Mouse (Mus musculus) cerebellum, adult 9-11 months (tissue): ENCODE results near the gene Ikbke.
"Not testable (repeated sequence)": the region's sequence is repeated elsewhere in the genome, so short reads cannot be mapped to it uniquely, and the experiment has no call there.

ENCODE experiments used
- DNase-seq: peaks from one replicate; pipeline ENCODE4 v3.0.0; 2022

Gene Ikbke

DNA sequence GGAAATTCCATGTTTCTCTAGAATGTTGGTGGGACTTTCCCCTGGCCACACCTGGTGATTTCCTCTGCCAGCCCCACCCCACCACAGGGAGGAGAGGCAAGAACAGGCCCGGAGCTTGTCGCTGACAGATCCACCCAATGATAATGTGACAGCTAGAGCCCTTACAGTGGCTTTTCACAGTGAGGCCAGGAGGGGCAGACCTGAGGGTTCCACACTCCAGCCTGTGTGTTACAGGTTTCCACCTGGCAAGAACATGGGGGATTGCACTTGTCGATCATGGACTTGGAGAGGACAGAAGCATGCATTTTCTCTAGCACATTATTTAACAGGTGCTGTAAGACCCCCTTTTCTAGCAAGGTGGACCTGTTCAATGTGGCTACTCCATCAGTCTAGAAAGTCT lies 874 bp upstream of the Ikbke start:
- no peak for DNase-seq

DNA sequence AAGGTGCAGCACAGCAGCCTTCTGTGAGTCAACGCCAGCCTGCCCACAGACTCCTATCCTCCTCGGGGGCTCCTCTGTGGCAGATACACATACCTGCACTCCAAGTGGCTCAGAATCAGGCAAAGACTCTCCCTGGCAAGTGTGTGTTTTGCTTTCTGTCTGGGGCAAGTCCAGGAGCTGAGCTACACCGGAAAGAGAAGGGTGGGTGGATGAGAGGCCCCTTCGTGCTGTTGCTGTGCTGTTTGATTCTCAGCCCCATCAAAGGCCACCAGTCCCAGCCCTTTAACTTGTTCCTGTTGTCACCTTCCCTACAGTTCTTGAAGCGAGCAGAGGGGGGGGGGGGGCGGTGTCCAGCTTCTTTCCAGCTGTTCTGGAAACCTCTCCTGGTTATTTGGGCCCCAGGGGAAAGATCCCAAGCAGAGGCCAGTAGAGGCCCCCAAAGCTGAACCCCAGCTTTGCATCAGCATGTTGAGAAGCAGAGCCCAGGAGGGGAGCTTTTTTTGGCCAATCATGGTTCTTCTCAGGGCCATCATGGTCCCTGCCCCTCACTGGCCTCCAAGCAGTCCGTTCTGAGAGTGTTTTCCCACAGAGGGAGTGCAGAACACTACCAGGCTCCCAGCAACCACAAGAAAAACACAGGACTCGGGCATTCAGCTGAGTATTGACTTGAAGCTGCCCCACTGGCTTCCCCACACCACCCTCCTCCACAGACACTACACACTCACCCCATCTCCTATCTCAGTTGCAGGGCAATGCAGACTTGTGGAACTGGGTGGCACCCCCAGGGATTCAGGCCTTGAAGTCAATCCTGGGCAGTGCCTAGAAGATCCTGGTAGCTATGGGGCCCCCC lies 575 bp downstream of the Ikbke start:
- no peak for DNase-seq

DNA sequence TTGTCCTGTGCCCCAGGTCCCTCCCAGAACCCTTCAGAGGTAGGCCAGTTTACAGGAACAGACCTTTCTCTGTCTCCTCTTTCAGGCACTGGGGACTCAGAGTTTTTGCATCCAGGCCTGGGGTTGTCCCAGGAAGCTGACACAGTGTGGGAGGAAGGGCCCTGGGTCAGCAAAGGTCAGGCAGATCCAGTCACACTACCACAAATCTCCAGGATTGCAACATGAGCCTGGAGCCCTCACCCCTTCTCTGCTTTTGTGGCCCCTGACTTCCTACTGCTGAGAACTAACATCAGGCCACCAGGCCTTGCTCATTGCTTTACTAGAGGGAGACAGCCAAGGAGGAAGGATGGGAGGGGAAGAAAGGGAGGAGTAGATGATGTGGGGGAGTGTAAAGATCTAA lies 2.6 kb downstream of the Ikbke start:
- DNase-seq = no peak

DNA sequence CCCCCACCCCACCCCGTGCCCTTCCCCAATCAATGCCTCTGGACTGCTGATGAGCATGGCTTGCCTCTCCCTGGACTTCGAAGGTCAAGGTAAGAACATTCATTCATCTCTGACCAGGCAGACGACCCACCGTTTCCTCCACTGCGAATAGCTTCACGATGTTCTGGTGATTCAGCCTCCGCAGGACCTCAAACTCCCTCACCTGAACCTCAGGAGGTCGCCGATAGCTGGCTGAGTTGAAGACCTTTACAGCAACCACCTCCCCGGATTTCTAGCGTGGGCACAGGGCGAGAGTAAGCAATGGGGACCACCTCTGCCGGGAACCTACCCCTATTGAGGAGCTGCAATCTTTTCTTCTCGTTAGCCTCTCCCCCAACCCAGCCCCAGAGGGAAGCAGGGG lies 3.8 kb downstream of the Ikbke start:
- DNase-seq = no peak

DNA sequence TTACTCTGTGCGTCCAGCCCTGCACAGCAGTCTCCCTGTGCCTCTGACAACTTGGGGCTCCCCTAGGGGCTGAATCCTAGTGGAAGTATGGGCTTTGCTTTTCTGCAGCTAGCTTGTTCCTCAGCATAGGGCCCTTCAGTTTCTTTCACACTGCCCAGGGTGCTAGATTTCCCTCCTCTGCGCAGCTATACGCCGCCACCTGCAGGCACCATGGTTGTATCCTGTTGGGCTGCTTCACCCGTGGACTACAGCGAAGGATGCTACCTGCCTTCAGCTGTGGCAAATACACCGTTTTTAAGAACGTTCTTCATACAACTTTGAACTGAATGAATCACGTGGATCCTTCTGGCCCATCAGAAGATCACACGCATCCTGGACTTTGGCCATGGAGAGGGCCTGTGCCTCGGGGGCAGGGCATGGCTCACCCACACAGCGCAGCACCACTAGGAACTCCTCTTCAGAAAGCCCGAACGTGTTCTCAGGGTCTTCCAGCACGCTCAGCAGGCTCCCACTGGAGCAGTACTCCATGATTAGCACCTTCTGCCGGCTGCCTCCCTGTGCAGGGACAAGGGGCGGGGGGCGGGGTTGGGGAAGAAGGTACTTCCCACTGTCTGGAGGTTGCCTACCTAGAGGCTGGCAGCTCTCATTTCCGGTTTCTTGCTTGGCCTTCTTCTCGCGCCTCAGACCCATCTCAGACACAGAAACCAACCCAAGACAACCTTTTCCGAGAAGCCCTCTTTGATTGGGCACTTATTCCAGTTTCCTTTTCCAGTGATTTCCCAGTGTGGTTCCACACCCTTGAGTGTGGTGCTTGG lies 4.5 kb downstream of the Ikbke start:
- DNase-seq = no peak

DNA sequence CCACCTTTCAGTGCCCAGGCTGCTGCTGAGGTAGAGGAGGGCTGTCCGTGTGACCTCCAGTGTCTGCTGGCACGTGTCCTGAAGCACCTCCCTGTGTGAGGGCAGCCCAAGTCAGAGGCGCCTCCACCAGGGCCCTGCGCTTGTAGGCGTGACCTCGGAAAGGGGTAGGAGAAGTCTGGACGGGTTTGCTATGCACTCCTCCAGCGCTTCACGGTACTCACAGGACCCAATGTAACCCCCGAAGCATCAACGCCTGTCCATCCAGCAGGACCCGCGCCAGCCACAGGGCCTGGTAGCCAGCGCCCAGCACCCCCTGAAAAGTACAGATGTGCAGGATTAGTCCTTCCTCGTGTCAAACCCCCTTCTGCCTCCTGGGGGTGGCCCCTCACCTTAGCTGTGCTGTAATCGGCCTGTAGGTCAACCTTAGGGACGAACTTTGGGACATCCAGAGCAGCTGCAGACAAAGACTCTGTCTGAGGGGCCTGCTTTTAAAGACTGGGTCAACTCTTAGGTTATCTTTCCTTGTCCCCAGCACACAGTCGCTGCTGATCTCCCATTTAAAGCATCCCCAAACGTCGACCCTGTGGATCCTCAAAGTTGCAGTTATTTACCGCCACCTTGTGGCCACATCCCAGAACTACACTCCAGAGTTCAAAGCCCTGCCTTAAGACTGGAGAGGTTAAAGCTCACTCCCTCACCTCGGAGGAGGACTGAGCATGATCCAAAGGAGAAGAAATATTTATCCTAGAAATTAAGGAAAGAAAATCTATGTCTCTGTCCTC lies 9.4 kb downstream of the Ikbke start:
- DNase-seq = peak; percentile 71

DNA sequence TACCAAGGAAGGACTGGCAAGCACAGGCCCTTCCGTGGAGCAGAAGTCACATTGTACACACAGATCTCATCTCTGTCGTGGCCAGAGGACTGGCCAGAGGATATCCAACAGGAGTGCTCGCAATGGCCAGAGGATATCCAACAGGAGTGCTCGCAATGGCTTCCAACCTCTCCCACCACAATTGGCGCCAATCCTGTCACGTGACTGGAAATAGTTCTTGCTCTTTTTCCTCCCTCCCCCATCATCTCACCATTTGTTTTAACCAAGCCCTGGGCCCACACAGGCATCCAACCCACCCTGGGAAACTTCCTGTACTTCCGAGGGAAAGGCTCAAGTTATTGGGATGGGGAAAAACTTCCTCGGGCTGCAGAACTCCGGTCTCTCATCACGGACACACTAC lies 10.6 kb downstream of the Ikbke start:
- DNase-seq = no peak

DNA sequence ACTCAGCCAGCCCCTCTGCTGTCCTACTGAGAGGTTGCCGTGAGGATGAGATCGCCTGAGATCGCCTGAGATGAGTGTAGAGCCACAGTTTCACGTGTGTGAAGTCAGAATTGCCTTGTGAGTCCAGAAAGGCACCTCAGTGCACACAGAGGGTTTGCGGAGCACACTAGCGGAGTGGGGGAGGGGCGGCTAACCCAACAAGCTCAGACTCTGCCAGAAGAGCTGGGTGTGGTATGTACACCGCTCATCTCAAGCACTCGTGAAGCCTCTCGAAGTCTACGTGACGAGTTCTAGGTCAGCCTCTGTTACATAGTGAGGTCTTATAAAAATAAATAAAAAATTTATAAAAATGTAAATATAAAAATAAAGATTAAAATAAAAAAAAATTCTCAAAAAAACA lies 15.5 kb downstream of the Ikbke start:
- no peak for DNase-seq

DNA sequence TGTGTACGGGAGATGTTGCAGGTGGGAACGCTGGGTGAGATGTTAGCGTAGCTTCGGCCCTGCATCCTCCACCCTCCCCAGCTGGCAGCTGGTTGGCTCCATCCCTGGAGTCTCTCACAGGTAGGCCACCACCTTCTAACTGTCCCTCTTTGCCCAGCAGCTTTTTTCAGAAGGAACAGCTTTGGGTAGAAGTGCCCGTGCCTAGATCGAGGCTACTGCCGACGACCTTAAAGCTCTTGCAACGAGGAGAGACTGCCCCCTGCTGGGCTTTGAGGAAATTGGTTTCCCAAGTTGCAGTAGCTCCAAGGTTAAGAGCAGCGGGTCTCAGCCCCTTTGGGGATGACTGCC lies 19.1 kb downstream of the Ikbke start:
- peak; percentile 58 for DNase-seq

DNA sequence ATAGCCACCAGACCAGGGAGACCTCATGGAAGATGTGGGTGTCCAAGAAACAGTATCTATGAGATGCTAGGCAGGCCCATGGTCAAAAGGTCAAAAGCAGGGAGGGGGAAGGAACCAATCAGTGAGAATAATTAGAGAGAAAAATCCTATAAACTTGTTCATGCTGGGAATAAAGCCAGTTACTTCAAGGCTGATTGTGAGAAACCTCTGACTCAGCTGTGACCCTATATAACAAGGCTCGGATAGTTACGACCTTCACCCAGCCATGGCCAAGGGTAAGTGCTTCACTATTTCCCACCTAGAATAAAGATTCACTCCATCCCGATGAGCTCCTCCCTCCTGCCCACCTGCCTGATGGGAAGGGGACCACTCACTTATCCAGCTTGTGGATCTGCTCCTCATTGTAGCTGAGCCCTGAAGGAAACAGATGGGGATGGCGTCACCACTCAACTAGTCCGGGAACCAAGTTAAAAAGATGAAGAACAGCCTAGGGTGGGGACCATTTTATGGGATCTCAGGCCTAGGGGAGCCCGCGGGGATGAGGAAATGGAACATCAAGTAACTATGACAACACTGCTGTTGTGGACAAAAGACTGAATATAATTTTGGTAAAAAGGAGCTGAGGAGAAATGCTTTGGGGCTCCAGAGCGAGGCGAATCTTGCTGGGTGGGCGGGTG lies 19.6 kb downstream of the Ikbke start:
- DNase-seq = no peak

DNA sequence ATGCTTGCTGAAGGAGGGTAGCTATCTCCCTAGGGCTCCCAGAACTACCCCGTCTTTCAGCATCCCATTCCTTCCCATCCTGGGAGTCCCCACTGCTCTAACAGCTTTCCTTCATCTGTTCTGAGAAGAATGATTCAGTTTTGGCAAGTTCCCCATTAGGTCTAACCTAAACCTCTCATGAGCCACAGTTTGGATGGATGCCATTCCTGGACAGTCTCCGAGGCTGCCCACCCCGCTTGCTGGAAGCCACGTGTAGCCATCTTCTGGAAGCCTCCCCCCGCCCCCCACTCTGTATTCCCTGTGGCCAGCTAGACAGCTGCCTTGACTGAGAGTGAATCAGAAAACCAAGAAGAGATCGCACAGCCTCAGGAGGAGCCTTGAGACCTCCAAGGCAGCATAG lies 22.1 kb downstream of the Ikbke start:
- DNase-seq = no peak

DNA sequence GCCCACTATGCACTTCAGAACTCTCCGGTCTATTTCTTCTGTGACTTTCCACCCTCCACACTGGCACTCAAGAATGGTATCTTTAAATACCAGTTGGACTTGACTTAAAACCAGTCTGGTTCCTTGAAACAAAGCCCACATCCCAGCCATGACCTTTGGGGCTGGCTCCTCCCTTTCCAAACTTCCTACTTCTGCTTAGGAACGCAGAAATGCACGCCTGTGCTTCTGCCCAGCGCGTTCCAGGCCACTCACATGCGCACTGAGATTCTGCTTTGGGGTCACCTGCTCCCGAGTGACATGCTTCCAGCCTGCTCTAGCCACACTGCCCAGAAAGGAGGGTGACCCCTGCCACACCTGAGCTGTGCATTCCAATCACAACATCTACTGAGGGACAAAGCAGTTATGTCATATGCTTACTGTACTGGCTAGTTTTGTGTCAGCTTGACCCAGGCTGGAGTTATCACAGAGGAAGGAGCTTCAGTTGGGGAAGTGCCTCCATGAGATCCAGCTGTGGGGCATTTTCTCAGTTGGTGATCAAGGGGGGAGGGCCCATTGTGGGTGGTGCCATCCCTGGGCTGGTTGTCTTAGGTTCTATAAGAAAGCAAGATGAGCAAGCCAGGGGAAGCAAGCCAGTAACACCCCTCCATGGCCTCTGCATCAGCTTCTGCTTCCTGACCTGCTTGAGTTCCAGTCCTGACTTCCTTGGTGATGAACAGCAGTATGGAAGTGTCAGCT lies 26.7 kb downstream of the Ikbke start:
- DNase-seq = not testable (repeated sequence)

DNA sequence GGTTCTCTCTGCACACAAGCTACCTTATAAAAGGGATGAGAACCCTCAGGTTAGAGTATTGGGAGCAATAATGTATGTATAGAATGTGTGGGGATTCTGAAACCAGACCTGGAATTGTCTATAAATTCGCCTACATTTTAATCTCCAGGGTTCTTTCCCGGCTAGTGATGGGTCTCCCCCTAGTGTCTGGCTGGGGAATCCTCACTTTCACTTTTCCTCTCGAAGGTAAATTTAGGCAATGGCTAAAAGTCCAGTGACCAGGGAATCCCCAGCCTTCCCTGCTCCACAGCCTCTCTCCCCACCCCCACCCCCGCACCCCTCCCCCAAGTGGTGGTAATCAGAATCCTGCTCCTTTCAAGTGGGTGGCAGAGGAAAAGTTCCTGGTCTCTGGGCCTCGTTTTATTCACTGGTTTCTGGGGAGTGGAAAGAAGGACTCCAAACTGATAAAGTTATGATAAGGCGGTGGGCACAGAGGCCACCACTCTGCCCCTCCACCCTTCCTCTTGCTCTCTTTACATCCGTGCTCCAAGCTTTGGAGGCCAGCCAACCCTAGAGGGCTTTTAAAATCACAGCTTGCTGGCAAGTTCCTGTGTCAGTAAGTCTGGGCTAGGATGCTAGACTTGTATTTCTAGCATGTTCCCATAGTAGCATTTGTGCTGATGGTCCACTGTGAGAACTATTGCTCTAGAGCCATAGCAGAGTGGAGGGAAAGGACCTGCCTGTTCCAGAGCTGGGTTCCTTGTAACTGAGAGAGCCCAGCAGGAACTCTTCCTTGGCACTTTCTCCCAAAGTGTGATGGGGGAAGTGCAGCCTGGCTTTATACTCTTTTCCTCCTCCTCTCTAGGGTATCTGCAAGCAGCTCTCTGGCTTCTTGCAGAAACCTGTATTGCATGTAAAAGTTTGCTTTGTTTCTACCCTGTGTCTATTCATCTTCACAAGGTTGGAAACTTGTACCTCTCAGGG lies 32.7 kb downstream of the Ikbke start:
- DNase-seq = peak; percentile 62

DNA sequence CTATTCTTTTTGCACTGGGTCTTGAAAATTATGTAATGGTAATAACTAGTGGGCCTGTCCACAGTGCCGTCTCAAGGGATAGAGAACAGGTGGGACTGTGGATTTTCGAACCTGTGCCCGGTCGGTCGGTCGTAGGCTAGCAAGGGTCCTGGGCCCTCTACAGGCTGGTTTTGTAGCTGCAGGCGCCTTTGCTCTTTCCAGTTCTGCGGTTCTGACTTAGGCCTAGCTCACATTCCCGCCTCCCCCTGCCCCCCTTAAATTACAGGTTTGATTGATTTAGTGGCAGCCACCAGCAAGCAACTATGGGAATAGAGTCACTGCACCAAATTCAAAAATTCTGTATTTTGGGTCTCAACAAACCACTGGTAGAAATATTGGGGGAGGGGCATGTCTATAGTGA lies 33.5 kb downstream of the Ikbke start:
- DNase-seq = peak; percentile 73

DNA sequence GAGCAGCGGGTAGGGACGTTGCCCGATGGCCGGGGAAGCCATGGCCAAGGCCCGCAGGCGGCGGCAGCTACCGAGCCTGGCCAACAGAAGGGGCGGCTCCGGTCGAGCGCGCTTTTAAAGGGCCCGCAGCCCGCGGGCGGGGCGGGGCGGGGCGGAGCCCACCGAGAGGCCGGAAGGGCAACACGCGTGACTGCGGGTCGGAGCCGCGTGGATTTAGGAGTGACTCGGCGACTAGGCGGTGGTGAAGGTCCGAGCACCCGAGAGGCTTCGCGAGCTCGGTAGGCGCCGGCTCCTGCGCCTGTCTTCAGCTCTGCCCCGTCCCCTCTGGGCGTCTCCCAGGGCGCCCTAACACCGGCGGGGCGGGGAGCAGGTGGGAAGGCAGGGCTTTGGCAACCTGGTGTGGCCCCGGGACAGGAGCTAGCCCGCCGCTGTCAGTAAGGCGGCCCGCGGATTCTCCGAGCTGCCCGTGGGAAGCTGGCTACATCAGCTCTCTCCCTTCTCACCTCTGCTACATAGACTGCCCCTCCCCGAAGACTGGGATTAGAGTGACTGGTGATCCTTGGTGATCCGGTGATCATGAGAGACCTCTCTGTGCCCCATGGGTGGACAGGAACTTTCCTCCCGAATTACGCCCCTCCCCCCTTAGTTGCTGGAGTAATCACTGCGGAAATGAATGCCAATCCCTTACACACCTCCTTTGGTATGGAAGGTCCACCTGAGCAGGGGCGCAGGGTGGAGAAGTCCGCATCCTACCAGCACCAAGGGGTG lies 34.1 kb downstream of the Ikbke start, which contains the start of gene Rassf5:
Gene Rassf5, minus strand, starts transcription at position 170 of the 768 bp plus-strand sequence.
- DNase-seq = peak; percentile 88

DNA sequence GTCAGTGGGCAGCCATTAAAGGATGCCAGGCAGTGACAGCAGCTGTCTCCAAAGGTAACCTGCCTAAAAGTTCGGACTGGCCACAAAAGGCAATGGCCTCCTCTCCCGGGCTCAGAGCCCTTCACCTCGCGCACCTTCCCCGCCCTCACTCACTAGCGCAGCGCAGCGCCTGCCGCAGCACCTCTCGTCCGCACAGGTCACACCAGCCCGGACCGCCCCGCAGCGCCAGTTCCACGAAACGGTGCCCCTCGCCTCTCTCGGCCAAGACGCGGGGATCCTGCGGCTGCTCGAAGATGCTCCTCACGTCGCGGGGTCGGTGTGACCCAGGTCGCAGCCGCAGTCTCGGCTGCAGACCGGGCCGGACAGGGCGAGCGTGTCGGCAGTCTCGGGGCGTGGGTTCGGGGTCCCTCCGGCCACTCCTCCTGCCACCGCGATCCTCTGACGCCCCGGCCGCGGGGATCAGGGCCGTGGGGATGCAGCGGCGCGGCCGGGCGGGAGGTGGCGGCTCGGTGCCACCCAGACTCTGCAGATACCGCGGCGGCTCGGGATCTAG lies 34.8 kb downstream of the Ikbke start:
- peak; percentile 70 for DNase-seq

DNA sequence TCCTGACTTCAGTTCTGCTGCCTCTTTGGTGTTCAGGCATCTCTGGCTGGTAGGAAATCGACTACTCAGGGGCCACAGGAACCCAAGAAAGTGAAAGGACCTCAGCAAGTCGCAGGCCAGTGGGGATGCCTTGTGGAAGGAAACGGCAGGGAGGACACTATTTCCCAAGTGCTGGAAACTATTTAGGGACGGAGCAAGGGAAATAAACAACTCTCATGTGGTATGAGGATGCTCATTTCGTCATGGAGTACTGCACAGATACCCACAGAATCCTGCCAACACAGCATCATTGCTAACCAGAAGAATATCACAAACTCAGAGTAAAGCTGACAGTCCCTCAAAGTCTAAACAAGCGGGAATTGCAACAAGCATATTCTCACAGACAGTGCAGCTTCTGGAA lies 36.5 kb downstream of the Ikbke start:
- DNase-seq = no peak

DNA sequence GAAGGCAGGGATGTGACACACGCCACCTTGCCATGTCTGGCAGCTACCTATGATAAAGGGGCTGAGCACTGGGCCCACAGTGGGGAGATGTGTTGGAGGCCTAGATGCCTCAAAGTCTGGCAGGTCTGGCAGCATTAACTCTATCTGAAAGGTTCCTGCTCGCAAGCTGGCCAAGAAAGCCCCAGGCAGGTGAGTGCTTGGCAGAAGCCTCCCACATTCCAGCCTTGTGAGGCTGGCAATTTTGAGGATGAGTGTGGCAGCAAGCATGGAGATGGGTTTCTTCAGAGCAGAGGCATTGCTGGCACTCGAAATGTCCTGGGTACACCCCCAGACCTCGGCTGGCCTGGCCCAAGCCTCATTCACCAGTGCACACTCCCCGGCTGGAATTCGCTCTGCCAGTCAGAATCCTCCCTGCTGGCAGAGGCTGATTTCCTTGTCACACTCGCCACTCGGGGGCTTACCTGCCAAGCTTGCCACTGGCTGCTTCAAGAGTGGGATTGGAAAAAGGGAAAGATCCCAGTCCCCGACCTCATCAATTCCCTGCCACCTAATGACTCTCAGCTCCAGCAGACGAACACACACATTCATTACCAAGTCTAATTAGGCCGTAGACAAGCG lies 39.7 kb downstream of the Ikbke start:
- peak; percentile 65 for DNase-seq

DNA sequence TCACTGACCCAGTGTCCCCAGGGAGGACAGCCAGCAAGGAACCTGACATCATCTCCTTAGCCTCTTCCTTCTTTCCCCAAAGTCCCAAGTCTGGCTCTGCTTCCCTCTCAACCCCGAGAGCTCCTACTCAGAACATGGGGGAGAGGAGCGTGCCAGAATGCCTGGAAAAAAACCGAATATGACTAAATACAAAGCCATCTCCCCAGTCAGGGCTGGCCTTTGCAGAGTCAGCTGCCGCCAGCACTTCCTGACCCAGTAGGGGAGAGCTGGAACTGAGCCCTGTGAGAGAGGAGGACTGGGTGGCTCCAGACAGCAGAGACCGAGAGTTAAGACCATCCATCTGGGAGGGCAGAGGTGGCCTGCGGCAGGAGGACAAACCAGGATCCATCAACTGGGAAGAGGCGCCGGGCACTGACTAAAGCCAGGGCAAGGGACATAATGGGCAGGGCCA lies 40.5 kb downstream of the Ikbke start:
- peak; percentile 81 for DNase-seq
